Mouse (Mus musculus) liver, postnatal 0 days (tissue): ENCODE measurements around the gene Lrmda. TPM values are rescaled to one million over a fixed set of nuclear protein-coding genes. Genes with fewer than 3 reads are reported as not detected.

Source experiments
- ATAC-seq: fragments of 200-750 bp; cut with Nextera tagmentation; 2 replicates; pipeline ENCODE4 v1.8.0; 2017; ENCODE audit warnings: mild to moderate bottlenecking, moderate library complexity
- DNase-seq: peaks from one replicate; pipeline ENCODE4 v3.0.0-alpha.2; 2016
- H3K27ac ChIP-seq: fragments of 300-500 bp; sonication (generic); 2 replicates; pipeline ENCODE4 v1.5.1; 2014; ENCODE audit warnings: antibody characterized with exemption, moderate library complexity, mild to moderate bottlenecking, low read depth
- H3K27me3 ChIP-seq: fragments of 300-500 bp; sonication (generic); 2 replicates; pipeline ENCODE4 v1.6.1; 2014; ENCODE audit warnings: low read length, control low read depth, mixed read lengths; ENCODE audit not compliant: insufficient read depth
- H3K36me3 ChIP-seq: fragments of 300-500 bp; sonication (generic); replicated peaks from 2 replicates; pipeline ENCODE4 v1.6.1; 2014; ENCODE audit warnings: mild to moderate bottlenecking, control low read depth, low read length, moderate library complexity, mixed read lengths; ENCODE audit not compliant: insufficient read depth
- H3K4me1 ChIP-seq: fragments of 300-500 bp; sonication (generic); 2 replicates; pipeline ENCODE4 v1.6.1; 2014; ENCODE audit warnings: antibody characterized with exemption, mild to moderate bottlenecking, control low read depth; ENCODE audit not compliant: insufficient read depth
- H3K4me2 ChIP-seq: fragments of 300-500 bp; sonication (generic); 2 replicates; pipeline ENCODE4 v1.6.1; 2014; ENCODE audit warnings: low read depth, mild to moderate bottlenecking, low read length, moderate library complexity, mixed read lengths
- H3K4me3 ChIP-seq: fragments of 300-500 bp; sonication (generic); 2 replicates; pipeline ENCODE4 v1.5.1; 2014; ENCODE audit warnings: low read depth, low read length
- H3K9ac ChIP-seq: fragments of 300-500 bp; sonication (generic); replicated peaks from 2 replicates; pipeline ENCODE4 v1.6.1; 2014; ENCODE audit warnings: mild to moderate bottlenecking, moderate library complexity
- H3K9me3 ChIP-seq: fragments of 300-500 bp; sonication (generic); 2 replicates; pipeline ENCODE4 v1.6.1; 2016; ENCODE audit warnings: mild to moderate bottlenecking, control low read depth, low read length, mixed read lengths
- CTCF ChIP-seq: sonication (generic); IDR thresholded peaks from 2 replicates; pipeline ENCODE4 v1.5.1; 2016; ENCODE audit warnings: antibody characterized with exemption, low read depth
- EP300 ChIP-seq: IDR thresholded peaks from 2 replicates; pipeline ENCODE4 v1.6.1; 2016; ENCODE audit warnings: antibody characterized with exemption, low read depth, mild to moderate bottlenecking
- WGBS: fragments of 180-500 bp; shearing (Covaris S2); extraction: QIAGEN DNeasy Blood & Tissue Kit; methylation state at CpG from one replicate; pipeline ENCODE4 v1.1.7; 2014; ENCODE audit not compliant: insufficient replicate concordance; 5-methylcytosine and 5-hydroxymethylcytosine counted together
- polyA plus RNA-seq: library from polyadenylated mRNA; unstranded; fragments of >200 nt; fragmentation: Nextera tagmentation; extraction: Ambion mirVana; gene quantifications from 2 replicates; pipeline ENCODE4 v1.2.1, GENCODE M21; 2015

Lrmda gene
- polyA plus RNA-seq, 1 experiment from 2014 or later = 0.28 TPM

DNA sequence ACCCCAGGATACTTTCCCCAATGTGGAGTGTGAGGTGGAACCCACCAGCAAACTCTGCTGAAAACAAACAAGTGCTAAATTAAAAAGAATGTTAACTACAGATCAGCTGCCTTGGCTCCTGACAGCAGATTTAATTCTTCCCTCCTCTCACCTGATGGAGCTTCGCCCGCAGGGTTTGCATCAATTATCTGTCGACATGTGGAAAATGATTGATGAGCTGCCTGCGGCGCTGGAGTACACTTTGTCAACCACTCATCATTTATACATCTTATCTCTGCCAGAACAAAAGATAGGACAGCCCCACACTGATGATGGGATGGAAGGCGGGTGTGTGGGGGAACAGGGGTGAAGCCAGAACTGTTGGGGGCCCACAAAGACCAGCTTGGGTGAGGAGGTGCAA, 649.2 kb downstream of the Lrmda start:
- no peak overlapping the region for H3K9ac ChIP-seq
- DNase-seq (no peak), ATAC-seq (no peak)
- no peaks in the 10 kb centered on the region for H3K9me3 ChIP-seq
- no peak overlapping the region for H3K4me2 ChIP-seq
- no peaks in the 10 kb centered on the region for H3K27me3 ChIP-seq
- H3K27ac ChIP-seq = no peak overlapping the region
- no peak overlapping the region for H3K4me3 ChIP-seq
- H3K4me1 ChIP-seq = no peaks in the 10 kb centered on the region
- no peaks in the 10 kb centered on the region for H3K36me3 ChIP-seq
- 58% methylated on average over 6 of the region's 6 CpGs for WGBS
- TF ChIP-seq CTCF (no peak), EP300 (no peak)

DNA sequence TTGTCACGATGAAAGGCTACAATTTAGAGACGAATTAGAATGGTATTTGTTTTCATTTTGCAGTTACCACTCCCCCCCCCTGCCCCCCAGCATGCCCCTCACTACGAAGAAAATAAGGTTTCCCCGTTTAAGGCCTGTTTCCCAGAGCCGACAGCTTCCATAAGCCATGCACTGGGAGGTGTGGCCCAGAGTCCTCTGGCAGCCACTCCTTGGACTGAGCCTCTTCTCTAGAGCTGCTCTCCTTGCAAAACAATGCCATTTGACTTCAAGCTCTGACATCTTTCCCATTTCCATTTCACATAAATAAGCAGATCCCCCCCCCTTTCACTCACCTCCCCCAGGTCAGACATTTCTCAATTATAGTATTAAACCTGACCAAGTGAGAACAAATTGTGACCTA, 654.1 kb downstream of the Lrmda start:
- H3K9ac ChIP-seq = no peak overlapping the region
- no peak for ATAC-seq
- no peaks in the 10 kb centered on the region for H3K4me1 ChIP-seq

DNA sequence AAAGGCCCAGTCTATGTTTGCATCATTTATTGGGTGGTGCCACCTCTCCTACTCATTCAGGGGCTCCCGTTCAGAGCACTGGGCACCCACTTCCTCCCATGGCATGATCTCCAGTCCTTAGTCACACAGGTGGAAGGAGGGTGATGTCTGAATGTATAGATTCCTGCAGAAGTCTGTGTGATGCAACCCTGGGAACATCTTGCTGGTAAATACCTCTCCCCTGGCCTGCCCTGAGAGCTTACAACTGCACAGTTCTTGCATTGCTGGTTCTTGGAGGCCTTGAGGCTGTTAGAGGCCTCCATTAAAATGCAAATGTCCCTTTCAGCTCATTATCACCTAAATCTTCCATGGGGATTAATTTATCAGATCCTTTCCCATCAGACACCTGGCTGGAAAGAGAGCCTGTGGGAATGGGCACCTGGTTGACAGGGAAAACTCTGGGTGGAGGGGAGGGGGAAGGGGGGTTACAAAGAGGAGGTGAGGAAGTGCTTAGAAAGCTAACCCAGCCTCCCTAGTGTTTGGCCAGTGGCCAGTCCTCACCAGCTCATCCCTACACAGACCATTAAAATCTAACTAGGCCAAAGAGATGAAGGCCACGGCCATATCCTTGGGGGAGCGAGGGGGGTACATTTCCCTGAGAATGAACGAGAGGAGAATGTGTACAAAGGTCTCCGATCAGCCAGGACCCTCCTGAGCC, 659.6 kb downstream of the Lrmda start:
- Histone ChIP-seq H3K36me3 (no peaks in the 10 kb centered on the region), H3K4me1 (no peaks in the 10 kb centered on the region; the same call in 1 of the 2 replicates), H3K27ac (no peak overlapping the region), H3K9me3 (no peaks in the 10 kb centered on the region), H3K27me3 (no peaks in the 10 kb centered on the region), H3K4me2 (no peak overlapping the region), H3K9ac (no peak overlapping the region), H3K4me3 (no peak overlapping the region)
- DNase-seq (no peak), ATAC-seq (no peak)
- 64% methylated on average over 5 of the region's 5 CpGs for WGBS
- TF ChIP-seq EP300 (no peak), CTCF (no peak)

More for the DNA sequence above, 654.1 kb downstream of the Lrmda start:
- Histone ChIP-seq H3K4me2 (no peak overlapping the region), H3K27ac (no peak overlapping the region), H3K36me3 (no peaks in the 10 kb centered on the region), H3K27me3 (no peaks in the 10 kb centered on the region), H3K4me3 (no peak overlapping the region), H3K9me3 (no peaks in the 10 kb centered on the region)
- no peak for DNase-seq
- no peak for TF ChIP-seq EP300
- no peak for TF ChIP-seq CTCF
- 53% methylated on average over 5 of the region's 5 CpGs for whole genome bisulfite sequencing

GRCm38 (mm10) chr14:22679705-22680643, 660.5 kb downstream of the Lrmda start:
- Histone ChIP-seq H3K4me1 (no peaks in the 10 kb centered on the region; the same call in 1 of the 2 replicates), H3K4me2 (no peak overlapping the region), H3K36me3 (no peaks in the 10 kb centered on the region), H3K4me3 (no peak overlapping the region), H3K9me3 (no peaks in the 10 kb centered on the region), H3K9ac (no peak overlapping the region), H3K27me3 (no peaks in the 10 kb centered on the region), H3K27ac (no peak overlapping the region)
- no peak for TF ChIP-seq CTCF
- TF ChIP-seq EP300 = no peak
- no peak for DNase-seq
- 68% methylated on average over 9 of the region's 9 CpGs for WGBS
- no peak for ATAC-seq

- no peaks in the 10 kb centered on the region for H3K9me3 ChIP-seq
- 61% methylated on average over 4 of the region's 4 CpGs for WGBS
- no peaks in the 10 kb centered on the region for H3K27me3 ChIP-seq
- no peak for ATAC-seq
- H3K27ac ChIP-seq = no peak overlapping the region
- no peak overlapping the region for H3K4me3 ChIP-seq
- DNase-seq = no peak
- no peaks in the 10 kb centered on the region for H3K4me1 ChIP-seq
- no peak overlapping the region for H3K9ac ChIP-seq
- TF ChIP-seq CTCF = no peak
- no peak for TF ChIP-seq EP300
- H3K4me2 ChIP-seq = no peak overlapping the region
- H3K36me3 ChIP-seq = no peaks in the 10 kb centered on the region
These were observed 667.4 kb downstream of the Lrmda start for GRCm38 (mm10) chr14:22686886-22687285.

DNA sequence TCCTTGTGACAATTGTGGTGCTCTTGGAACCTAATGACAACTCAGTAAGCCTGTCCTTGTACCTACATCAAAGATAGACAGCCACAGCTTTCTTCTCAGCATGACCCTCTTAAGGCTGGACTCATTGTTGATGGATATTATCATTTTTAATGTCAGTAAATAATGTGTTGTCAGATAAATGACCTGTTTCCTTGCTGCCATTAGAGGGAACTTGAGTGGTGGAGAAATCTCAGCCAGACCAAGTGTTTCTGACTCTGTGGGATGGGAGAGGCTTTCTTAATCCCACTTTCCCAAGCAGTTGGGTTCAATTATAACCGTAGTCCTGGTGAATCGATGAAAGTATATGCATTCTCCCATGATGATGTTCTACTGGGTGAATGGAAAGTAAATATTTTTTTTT, 668.9 kb downstream of the Lrmda start:
- H3K9me3 ChIP-seq = no peaks in the 10 kb centered on the region
- 84% methylated on average over 2 of the region's 2 CpGs for WGBS
- no peak for TF ChIP-seq CTCF
- TF ChIP-seq EP300 = no peak
- no peak for DNase-seq
- ATAC-seq = no peak
- H3K9ac ChIP-seq = no peak overlapping the region
- no peaks in the 10 kb centered on the region for H3K27me3 ChIP-seq
- no peaks in the 10 kb centered on the region for H3K4me1 ChIP-seq
- no peaks in the 10 kb centered on the region for H3K36me3 ChIP-seq
- no peak overlapping the region for H3K4me2 ChIP-seq
- H3K27ac ChIP-seq = no peak overlapping the region
- H3K4me3 ChIP-seq = no peak overlapping the region
